Mouse (Mus musculus): Measurements from ENCODE around the gene Cradd. TPM values are rescaled to one million over a fixed set of nuclear protein-coding genes. Genes with fewer than 3 reads are reported as not detected.

Cradd gene
- polyA plus RNA-seq, 1 experiment from 2014 or later = 7.5 TPM

DNA sequence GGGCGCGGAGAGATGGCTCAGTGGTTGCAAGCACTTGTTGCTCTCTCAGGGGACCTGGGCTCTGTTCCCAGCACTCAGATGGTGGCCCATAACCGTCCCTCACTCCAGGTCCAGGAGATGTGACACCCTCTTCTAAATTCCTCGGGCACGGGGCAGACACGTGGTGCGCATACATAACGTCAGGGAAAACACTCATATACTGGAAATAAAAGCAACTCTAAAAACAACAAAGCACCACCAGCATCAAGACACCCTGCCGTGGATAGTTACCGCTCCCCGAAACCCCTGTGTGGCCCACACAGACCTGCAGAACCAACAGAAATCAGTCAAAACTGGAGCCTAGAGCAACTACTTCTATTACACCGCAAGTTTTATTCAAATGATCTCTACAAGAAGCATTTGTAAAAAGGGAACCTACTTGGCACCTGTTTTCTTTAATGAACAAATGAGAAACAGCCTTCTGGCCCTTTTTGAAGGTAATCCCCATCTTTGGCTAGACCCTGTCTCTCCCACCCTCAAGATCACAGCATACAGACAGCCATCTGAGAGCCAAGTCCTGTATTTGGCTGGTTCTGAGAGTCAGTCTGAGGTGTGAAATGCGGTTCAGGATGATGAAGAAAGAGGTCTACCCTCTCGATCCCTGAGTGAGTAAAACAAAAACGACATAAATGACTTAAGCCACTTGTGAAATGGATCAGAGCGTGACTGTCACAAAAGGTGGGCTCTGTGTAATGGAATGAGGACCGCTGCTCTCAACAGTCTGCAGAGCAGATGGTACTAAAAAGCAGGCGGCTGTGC is 24.7 kb downstream of the Cradd start:
- H3K27ac ChIP-seq = no peak overlapping the region
- no peaks in the 10 kb centered on the region for H3K36me3 ChIP-seq
- no peak overlapping the region for H3K4me2 ChIP-seq
- peaks cover 7% of the 10 kb centered on the region for H3K4me1 ChIP-seq
- no peak overlapping the region for H3K9ac ChIP-seq
- H3K4me3 ChIP-seq = no peak overlapping the region
- H3K9me3 ChIP-seq = no peaks in the 10 kb centered on the region
- no peak for ATAC-seq (ENCODE audit: insufficient number of reproducible peaks, low FRiP score, low TSS enrichment, low read depth)
- no peaks in the 10 kb centered on the region for H3K27me3 ChIP-seq
- 74% methylated on average over 18 of the region's 18 CpGs for WGBS

DNA sequence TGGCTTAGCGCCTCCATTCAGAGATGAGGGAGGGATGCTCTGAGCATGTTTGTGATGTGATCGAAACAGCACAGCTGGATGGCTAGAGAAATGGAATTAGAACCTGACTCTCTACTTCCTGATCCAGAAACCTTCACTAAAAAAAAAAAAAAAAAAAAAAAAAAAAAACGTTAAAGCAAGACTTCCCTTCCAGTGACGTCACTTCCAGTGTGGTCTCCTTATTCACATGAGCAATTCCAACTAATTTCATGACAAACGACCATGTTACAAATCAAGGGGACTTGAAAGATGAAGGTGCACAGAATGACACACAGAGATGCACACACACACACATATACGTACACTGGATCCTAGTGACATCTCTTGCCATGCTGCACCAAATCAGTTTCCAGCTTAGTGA is 25.4 kb downstream of the Cradd start:
- H3K9me3 ChIP-seq = no peaks in the 10 kb centered on the region
- H3K27me3 ChIP-seq = no peaks in the 10 kb centered on the region
- no peak overlapping the region for H3K4me2 ChIP-seq
- peaks cover 6% of the 10 kb centered on the region; the same call in 1 of the 2 replicates for H3K4me1 ChIP-seq
- WGBS = 83% methylated on average over 6 of the region's 6 CpGs
- H3K36me3 ChIP-seq = no peaks in the 10 kb centered on the region
- H3K9ac ChIP-seq = no peak overlapping the region
- ATAC-seq (ENCODE audit: insufficient number of reproducible peaks, low FRiP score, low TSS enrichment, low read depth) = no peak
- no peak overlapping the region for H3K4me3 ChIP-seq
- H3K27ac ChIP-seq = no peak overlapping the region

DNA sequence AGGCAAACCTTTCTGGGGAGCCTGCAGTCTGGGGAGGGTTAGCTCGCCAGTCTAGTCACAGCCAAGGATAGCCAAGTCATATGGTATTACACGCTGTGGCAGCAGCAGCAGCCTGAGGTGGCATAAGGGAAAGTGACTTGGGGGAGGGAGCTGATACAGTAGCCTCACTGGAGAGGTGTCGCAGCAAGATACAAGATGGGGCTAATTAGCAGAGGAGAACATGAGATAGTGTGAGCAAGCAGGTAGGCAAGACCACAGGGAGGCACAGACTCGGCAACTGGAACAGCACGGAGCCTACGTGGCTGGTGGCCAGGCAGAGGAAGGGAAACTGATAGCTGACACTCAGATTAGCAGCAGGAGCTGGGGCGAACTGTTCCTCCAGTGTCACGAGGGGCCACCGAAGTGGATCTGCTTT is 26.2 kb downstream of the Cradd start:
- 74% methylated on average over 9 of the region's 9 CpGs for WGBS
- Histone ChIP-seq H3K9me3 (no peaks in the 10 kb centered on the region), H3K36me3 (no peaks in the 10 kb centered on the region), H3K4me2 (no peak overlapping the region), H3K27ac (no peak overlapping the region), H3K9ac (no peak overlapping the region), H3K4me1 (peaks cover 6% of the 10 kb centered on the region; the same call in 1 of the 2 replicates), H3K4me3 (no peak overlapping the region), H3K27me3 (no peaks in the 10 kb centered on the region)
- no peak for ATAC-seq (ENCODE audit: insufficient number of reproducible peaks, low FRiP score, low TSS enrichment, low read depth)

DNA sequence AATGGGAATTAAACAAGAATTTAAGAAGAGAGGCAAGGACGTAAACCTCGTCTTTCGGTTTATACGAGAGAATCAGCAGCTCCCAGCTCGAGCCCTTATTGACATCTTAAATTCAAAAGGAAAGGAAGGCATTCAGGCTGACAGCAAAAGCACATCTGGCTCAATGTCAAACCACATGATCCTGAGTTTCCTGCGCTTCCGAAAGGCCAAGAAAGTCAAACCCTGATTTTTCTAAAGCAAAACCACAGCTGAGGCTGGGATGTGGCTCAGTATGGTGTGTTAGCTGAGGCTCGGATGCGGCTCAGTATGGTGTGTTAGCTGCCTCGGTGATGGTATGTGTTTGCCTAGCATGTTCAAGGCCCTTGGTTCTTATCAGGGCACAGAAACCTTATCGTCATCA is 26.9 kb downstream of the Cradd start:
- H3K27me3 ChIP-seq = no peaks in the 10 kb centered on the region
- no peak overlapping the region for H3K27ac ChIP-seq
- 55% methylated on average over 11 of the region's 11 CpGs for WGBS
- H3K4me1 ChIP-seq = peaks cover 6% of the 10 kb centered on the region; the same call in 1 of the 2 replicates
- no peaks in the 10 kb centered on the region for H3K36me3 ChIP-seq
- ATAC-seq (ENCODE audit: insufficient number of reproducible peaks, low FRiP score, low TSS enrichment, low read depth) = no peak
- no peaks in the 10 kb centered on the region for H3K9me3 ChIP-seq
- no peak overlapping the region for H3K4me3 ChIP-seq
- no peak overlapping the region for H3K9ac ChIP-seq
- no peak overlapping the region for H3K4me2 ChIP-seq

DNA sequence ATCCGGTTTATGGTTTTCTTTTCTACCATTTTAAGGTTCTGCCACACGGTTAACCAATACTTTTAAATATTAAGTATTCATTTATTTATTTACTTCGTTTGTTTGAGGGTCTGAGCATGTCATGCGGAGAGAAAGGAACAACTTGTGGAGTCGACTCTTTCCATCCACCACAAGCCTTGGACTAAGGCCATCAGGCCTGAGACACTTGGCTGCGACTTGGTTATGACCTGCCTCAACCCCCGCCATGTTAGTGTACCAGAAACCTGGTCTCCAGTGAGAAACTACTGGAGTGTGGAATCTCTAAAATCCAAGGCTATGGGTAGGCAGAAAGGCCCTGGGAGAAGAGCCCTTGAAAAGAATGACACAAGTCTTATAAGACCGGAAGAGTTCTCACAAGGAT is 30.7 kb downstream of the Cradd start:
- no peak overlapping the region for H3K9ac ChIP-seq
- no peaks in the 10 kb centered on the region for H3K9me3 ChIP-seq
- no peak overlapping the region for H3K4me3 ChIP-seq
- 95% methylated on average over 8 of the region's 8 CpGs for WGBS
- H3K36me3 ChIP-seq = no peaks in the 10 kb centered on the region
- H3K4me1 ChIP-seq = peaks cover 6% of the 10 kb centered on the region; the same call in 1 of the 2 replicates
- H3K27me3 ChIP-seq = no peaks in the 10 kb centered on the region
- no peak for ATAC-seq (ENCODE audit: insufficient number of reproducible peaks, low FRiP score, low TSS enrichment, low read depth)
- H3K4me2 ChIP-seq = no peak overlapping the region
- H3K27ac ChIP-seq = no peak overlapping the region

DNA sequence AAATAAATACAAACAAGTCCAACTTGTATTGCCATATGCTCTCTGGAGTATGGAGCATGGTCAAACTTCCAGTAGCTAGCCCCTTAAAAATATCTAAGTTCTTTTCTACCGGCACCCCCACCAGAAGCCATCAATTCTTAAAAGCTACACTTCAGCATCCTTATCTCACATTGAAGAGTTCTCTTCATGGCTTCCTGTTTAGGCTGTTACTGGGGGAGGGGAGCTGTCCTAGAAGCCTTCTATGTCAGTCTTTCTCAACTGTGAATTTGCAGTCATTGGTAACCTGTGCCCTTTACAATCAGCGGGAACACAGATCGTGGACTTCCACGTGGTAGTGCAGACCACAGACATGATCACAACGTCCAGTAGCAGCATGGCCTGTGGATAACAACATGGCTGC is 31.7 kb downstream of the Cradd start:
- Histone ChIP-seq H3K27me3 (no peaks in the 10 kb centered on the region), H3K9me3 (no peaks in the 10 kb centered on the region), H3K36me3 (no peaks in the 10 kb centered on the region), H3K4me1 (0 out of 2 replicates have a peak, but pooled peaks cover 3% of the 10 kb centered on the region), H3K4me2 (no peak overlapping the region), H3K27ac (no peak overlapping the region), H3K4me3 (no peak overlapping the region), H3K9ac (no peak overlapping the region)
- ATAC-seq (ENCODE audit: insufficient number of reproducible peaks, low FRiP score, low TSS enrichment, low read depth) = no peak
- 92% methylated on average over 5 of the region's 5 CpGs for WGBS

DNA sequence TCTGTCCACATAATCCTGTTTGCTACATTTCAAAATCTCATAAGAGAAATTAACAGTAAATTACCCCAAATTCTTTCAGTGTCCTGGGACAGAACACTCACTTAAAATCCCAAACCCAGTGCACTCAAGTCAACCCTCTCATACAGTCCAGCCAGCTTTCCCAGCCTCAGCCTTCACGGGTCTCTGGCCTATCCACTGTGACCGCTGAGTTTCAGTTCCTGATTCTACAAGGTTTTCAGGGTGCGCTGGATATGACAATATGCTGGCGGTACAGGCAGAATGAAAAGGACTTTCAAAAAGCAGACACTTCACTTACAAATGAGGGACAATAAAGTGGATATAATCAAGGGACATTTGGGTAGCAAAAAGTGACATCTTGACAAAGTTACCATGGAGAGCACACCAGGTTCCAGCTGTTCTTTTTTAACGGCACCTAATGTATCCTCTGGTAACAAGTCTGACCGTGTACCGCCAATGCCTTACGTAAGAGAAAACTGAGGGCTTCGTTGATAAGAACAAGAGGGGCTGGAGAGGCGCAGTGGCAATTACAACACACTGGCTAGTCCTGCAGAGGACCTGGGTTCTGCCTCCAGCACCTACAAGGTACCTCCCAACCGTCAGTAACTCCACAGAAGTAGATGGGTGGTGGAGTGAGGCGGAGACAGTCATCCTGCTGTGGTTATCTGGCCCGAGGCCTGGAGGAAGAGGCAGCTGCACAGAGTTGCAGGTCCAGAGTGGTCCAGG is 32.6 kb downstream of the Cradd start:
- Histone ChIP-seq H3K9ac (no peak overlapping the region), H3K27me3 (no peaks in the 10 kb centered on the region), H3K36me3 (no peaks in the 10 kb centered on the region), H3K27ac (no peak overlapping the region), H3K4me1 (no peaks in the 10 kb centered on the region), H3K9me3 (no peaks in the 10 kb centered on the region), H3K4me2 (no peak overlapping the region), H3K4me3 (no peak overlapping the region)
- WGBS = 78% methylated on average over 13 of the region's 13 CpGs
- ATAC-seq (ENCODE audit: insufficient number of reproducible peaks, low FRiP score, low TSS enrichment, low read depth) = no peak

DNA sequence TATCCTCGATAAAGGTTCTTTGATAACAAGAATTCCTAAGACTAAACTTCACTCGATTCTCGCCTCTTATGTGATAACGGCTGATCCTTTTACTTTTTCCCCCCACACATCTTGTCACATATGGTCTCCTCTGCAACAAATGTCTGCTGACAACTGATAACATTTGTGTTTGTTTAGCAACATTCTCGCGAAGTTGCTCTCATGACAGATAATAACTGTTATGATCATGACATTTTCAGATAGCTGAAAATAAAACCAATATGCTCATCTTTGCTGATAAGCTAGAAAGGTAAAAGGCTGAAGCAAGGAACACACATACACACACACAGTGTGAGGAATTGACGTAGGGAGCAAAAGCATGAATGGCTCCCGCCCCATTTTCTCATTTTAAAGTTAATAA is 34.1 kb downstream of the Cradd start:
- no peak overlapping the region for H3K9ac ChIP-seq
- H3K27ac ChIP-seq = no peak overlapping the region
- ATAC-seq (ENCODE audit: insufficient number of reproducible peaks, low FRiP score, low TSS enrichment, low read depth) = no peak
- H3K9me3 ChIP-seq = no peaks in the 10 kb centered on the region
- H3K36me3 ChIP-seq = no peaks in the 10 kb centered on the region
- no peak overlapping the region for H3K4me3 ChIP-seq
- WGBS = 77% methylated on average over 8 of the region's 8 CpGs
- no peak overlapping the region for H3K4me2 ChIP-seq
- no peaks in the 10 kb centered on the region for H3K4me1 ChIP-seq
- H3K27me3 ChIP-seq = no peaks in the 10 kb centered on the region

DNA sequence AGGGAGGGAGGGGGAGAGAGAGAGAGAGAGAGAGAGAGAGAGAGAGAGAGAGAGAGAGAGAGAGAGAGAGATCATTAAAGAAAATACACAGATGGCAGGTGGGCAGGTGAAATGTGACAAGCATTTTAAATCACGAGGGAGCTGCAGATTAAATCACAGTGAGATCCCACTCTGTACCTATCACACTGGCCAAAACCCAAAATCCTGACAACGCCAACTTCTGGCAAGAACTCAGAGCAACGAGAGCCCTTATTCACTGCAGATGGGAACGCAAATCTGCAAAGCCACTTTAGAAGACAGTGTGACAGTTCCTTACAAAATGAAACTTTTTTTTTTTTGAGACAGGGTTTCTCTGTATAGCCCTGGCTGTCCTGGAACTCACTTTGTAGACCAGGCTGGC is 35.7 kb downstream of the Cradd start:
- no peak overlapping the region for H3K4me2 ChIP-seq
- no peak for ATAC-seq (ENCODE audit: insufficient number of reproducible peaks, low FRiP score, low TSS enrichment, low read depth)
- no peaks in the 10 kb centered on the region for H3K4me1 ChIP-seq
- no peaks in the 10 kb centered on the region for H3K36me3 ChIP-seq
- H3K27me3 ChIP-seq = no peaks in the 10 kb centered on the region
- no peaks in the 10 kb centered on the region for H3K9me3 ChIP-seq
- H3K9ac ChIP-seq = no peak overlapping the region
- 69% methylated on average over 4 of the region's 4 CpGs for WGBS
- no peak overlapping the region for H3K27ac ChIP-seq
- H3K4me3 ChIP-seq = no peak overlapping the region

DNA sequence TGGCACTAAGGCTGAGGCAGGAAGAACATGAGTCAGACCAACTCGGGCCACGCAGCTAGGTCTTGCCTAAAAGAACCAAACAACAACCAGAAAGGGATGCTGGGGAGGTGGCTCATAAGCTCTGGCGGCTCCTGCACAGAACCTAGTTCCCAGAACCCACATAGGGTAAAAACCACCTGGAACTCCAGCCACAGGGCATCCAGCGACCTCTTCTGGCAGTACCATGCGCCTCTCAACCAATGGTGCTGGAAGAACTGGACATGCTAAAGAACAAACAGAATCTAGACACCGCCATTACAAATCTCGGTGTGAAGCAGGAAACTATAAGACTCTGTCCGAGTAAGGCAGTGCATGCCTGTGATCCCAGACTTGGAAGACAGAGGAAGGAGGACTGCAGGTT is 36.6 kb downstream of the Cradd start:
- Histone ChIP-seq H3K27me3 (no peaks in the 10 kb centered on the region), H3K9me3 (no peaks in the 10 kb centered on the region), H3K4me2 (no peak overlapping the region), H3K4me3 (no peak overlapping the region), H3K9ac (no peak overlapping the region), H3K36me3 (no peaks in the 10 kb centered on the region), H3K27ac (no peak overlapping the region), H3K4me1 (no peaks in the 10 kb centered on the region)
- no peak for ATAC-seq (ENCODE audit: insufficient number of reproducible peaks, low FRiP score, low TSS enrichment, low read depth)
- 81% methylated on average over 8 of the region's 8 CpGs for WGBS

DNA sequence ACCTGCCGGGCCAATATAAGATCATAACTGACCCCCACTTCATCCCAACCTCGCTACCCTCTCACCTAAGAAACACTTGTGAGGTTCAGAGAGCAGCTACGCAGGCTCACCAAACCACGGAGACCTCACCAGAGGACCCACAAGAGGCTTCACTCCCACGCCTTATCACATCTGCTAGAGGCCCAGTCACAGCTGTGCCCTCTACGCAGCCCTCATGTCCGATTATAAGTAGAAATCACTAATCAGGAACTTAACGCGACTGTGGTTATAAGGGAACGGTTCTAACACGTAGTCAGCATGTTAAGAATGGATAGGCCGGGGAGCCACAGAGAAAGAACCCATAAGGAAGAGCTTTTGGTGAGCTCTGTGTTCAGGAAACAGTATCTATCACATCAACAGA is 40.5 kb downstream of the Cradd start:
- no peaks in the 10 kb centered on the region for H3K9me3 ChIP-seq
- H3K4me1 ChIP-seq = no peaks in the 10 kb centered on the region
- H3K4me3 ChIP-seq = no peak overlapping the region
- no peak for ATAC-seq (ENCODE audit: insufficient number of reproducible peaks, low FRiP score, low TSS enrichment, low read depth)
- 86% methylated on average over 12 of the region's 12 CpGs for WGBS
- H3K36me3 ChIP-seq = no peaks in the 10 kb centered on the region
- no peak overlapping the region for H3K4me2 ChIP-seq
- no peak overlapping the region for H3K27ac ChIP-seq
- no peaks in the 10 kb centered on the region for H3K27me3 ChIP-seq
- H3K9ac ChIP-seq = no peak overlapping the region

DNA sequence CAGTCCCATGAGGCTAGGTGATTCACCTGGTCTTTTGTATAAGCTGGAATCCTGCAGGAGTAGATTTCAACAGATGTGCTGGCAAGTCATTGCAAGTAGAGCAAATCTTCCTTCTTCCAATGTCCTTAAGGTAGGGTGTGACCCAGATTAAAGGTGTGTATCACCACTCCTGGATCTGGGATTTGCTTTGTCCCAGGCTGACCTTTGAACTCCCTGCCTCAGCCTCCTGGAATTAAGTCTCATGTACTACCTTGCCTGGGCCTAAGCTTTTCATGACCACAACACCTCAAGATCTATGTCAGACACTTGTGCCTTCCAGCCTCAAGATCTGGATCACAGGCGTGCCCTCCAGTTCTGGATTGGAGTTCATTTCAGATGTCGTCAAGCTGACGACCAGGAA is 41.9 kb downstream of the Cradd start:
- Histone ChIP-seq H3K36me3 (no peaks in the 10 kb centered on the region), H3K4me3 (no peak overlapping the region), H3K4me2 (no peak overlapping the region), H3K27ac (no peak overlapping the region), H3K27me3 (no peaks in the 10 kb centered on the region), H3K4me1 (peaks cover 2% of the 10 kb centered on the region; the same call in 1 of the 2 replicates), H3K9ac (no peak overlapping the region), H3K9me3 (no peaks in the 10 kb centered on the region)
- WGBS = 80% methylated on average over 3 of the region's 3 CpGs
- ATAC-seq (ENCODE audit: insufficient number of reproducible peaks, low FRiP score, low TSS enrichment, low read depth) = no peak

Data from limb, embryonic 15.5 days (tissue).